Mouse (Mus musculus): ENCODE measurements around the gene 1700007K13Rik. TPM values are rescaled to one million over a fixed set of nuclear protein-coding genes. Genes with fewer than 3 reads are reported as not detected.

1700007K13Rik gene
- polyA plus RNA-seq, 1 experiment from 2014 or later: 2.3 TPM

Other genes with a start within 250 kb of the 1700007K13Rik start
- gene Ppp1r26, start 19.5 kb downstream of the 1700007K13Rik start, polyA plus RNA-seq (2016; fragmentation: Nextera tagmentation; extraction: Ambion mirVana): 9.2 and 9.6 TPM in 2 replicates
- 58.0 and 58.1 TPM in 2 replicates for gene Mrps2, start 1.7 kb upstream of the 1700007K13Rik start, polyA plus RNA-seq (2016; fragmentation: Nextera tagmentation; extraction: Ambion mirVana)
- 0.32 TPM in 2 replicates for gene Gbgt1, start 30.6 kb upstream of the 1700007K13Rik start, polyA plus RNA-seq (2016; fragmentation: Nextera tagmentation; extraction: Ambion mirVana)
- gene Gm10134, start 39.8 kb upstream of the 1700007K13Rik start, polyA plus RNA-seq (2016; fragmentation: Nextera tagmentation; extraction: Ambion mirVana): 0.61 and 0.64 TPM in 2 replicates
- gene Ralgds, start 46.8 kb upstream of the 1700007K13Rik start, polyA plus RNA-seq (2016; fragmentation: Nextera tagmentation; extraction: Ambion mirVana): 55.2 and 62.6 TPM in 2 replicates
- gene Cel, start 97.1 kb upstream of the 1700007K13Rik start, polyA plus RNA-seq (2016; fragmentation: Nextera tagmentation; extraction: Ambion mirVana): not detected in 2 replicates
- 46.9 and 50.9 TPM in 2 replicates for gene Gtf3c5, start 117.4 kb upstream of the 1700007K13Rik start, polyA plus RNA-seq (2016; fragmentation: Nextera tagmentation; extraction: Ambion mirVana)
- 0.77 and 2.0 TPM in 2 replicates for gene Gfi1b, start 155.7 kb upstream of the 1700007K13Rik start, polyA plus RNA-seq (2016; fragmentation: Nextera tagmentation; extraction: Ambion mirVana)
- gene Tsc1, start 174.9 kb upstream of the 1700007K13Rik start, polyA plus RNA-seq (2016; fragmentation: Nextera tagmentation; extraction: Ambion mirVana): 27.7 and 31.7 TPM in 2 replicates
- gene Spaca9, start 233.4 kb upstream of the 1700007K13Rik start, polyA plus RNA-seq (2016; fragmentation: Nextera tagmentation; extraction: Ambion mirVana): 1.5 and 1.7 TPM in 2 replicates
- gene Ak8, start 233.8 kb upstream of the 1700007K13Rik start, polyA plus RNA-seq (2016; fragmentation: Nextera tagmentation; extraction: Ambion mirVana): 0.33 and 0.75 TPM in 2 replicates